Mouse (Mus musculus): ENCODE measurements around the gene Snx4.
A peak's percentile ranks its signal among the peaks of the same experiment; 100 is the strongest.

Snx4 gene

GRCm38 (mm10) chr16:33267616-33268253, 16.5 kb downstream of the Snx4 start:
- no peak for ATAC-seq (ENCODE audit: insufficient number of reproducible peaks, low FRiP score, low TSS enrichment)

GRCm38 (mm10) chr16:33271824-33272223, 20.6 kb downstream of the Snx4 start:
- no peak for ATAC-seq (ENCODE audit: insufficient number of reproducible peaks, low FRiP score, low TSS enrichment)

- ATAC-seq (ENCODE audit: insufficient number of reproducible peaks, low FRiP score, low TSS enrichment) = no peak
These were observed 31.8 kb downstream of the Snx4 start for GRCm38 (mm10) chr16:33283079-33283478.

- no peak for ATAC-seq (ENCODE audit: insufficient number of reproducible peaks, low FRiP score, low TSS enrichment)
These were observed 37.3 kb downstream of the Snx4 start for GRCm38 (mm10) chr16:33288536-33288935.

GRCm38 (mm10) chr16:33289981-33290380, 38.7 kb downstream of the Snx4 start:
- no peak for ATAC-seq (ENCODE audit: insufficient number of reproducible peaks, low FRiP score, low TSS enrichment)

GRCm38 (mm10) chr16:33292241-33292640, 41.0 kb downstream of the Snx4 start:
- ATAC-seq (ENCODE audit: insufficient number of reproducible peaks, low FRiP score, low TSS enrichment) = no peak

- no peak for ATAC-seq (ENCODE audit: insufficient number of reproducible peaks, low FRiP score, low TSS enrichment)
These were observed 43.4 kb downstream of the Snx4 start for GRCm38 (mm10) chr16:33294681-33295080.

GRCm38 (mm10) chr16:33295321-33295720, 44.1 kb downstream of the Snx4 start:
- ATAC-seq (ENCODE audit: insufficient number of reproducible peaks, low FRiP score, low TSS enrichment) = no peak

GRCm38 (mm10) chr16:33297493-33297892, 46.3 kb downstream of the Snx4 start:
- ATAC-seq (ENCODE audit: insufficient number of reproducible peaks, low FRiP score, low TSS enrichment) = no peak

- ATAC-seq (ENCODE audit: insufficient number of reproducible peaks, low FRiP score, low TSS enrichment) = peak; percentile 71; the same call in 1 of the 2 replicates
These were observed 55.4 kb downstream of the Snx4 start for GRCm38 (mm10) chr16:33306633-33307070.

GRCm38 (mm10) chr16:33307761-33308160, 56.5 kb downstream of the Snx4 start:
- no peak for ATAC-seq (ENCODE audit: insufficient number of reproducible peaks, low FRiP score, low TSS enrichment)

- no peak for ATAC-seq (ENCODE audit: insufficient number of reproducible peaks, low FRiP score, low TSS enrichment)
These were observed 57.8 kb downstream of the Snx4 start for GRCm38 (mm10) chr16:33309066-33309465.

- no peak for ATAC-seq (ENCODE audit: insufficient number of reproducible peaks, low FRiP score, low TSS enrichment)
These were observed 64.4 kb downstream of the Snx4 start for GRCm38 (mm10) chr16:33315611-33316010.

- no peak for ATAC-seq (ENCODE audit: insufficient number of reproducible peaks, low FRiP score, low TSS enrichment)
These were observed 66.4 kb downstream of the Snx4 start for GRCm38 (mm10) chr16:33317646-33318045.

- no peak for ATAC-seq (ENCODE audit: insufficient number of reproducible peaks, low FRiP score, low TSS enrichment)
These were observed 66.8 kb downstream of the Snx4 start for GRCm38 (mm10) chr16:33318059-33318458.

- ATAC-seq (ENCODE audit: insufficient number of reproducible peaks, low FRiP score, low TSS enrichment) = no peak
These were observed 74.6 kb downstream of the Snx4 start for GRCm38 (mm10) chr16:33325704-33326455.

- ATAC-seq (ENCODE audit: insufficient number of reproducible peaks, low FRiP score, low TSS enrichment) = no peak
These were observed 75.3 kb downstream of the Snx4 start for GRCm38 (mm10) chr16:33326589-33326988.

GRCm38 (mm10) chr16:33327101-33327500, 75.9 kb downstream of the Snx4 start:
- no peak for ATAC-seq (ENCODE audit: insufficient number of reproducible peaks, low FRiP score, low TSS enrichment)

- ATAC-seq (ENCODE audit: insufficient number of reproducible peaks, low FRiP score, low TSS enrichment) = no peak
These were observed 81.8 kb downstream of the Snx4 start for GRCm38 (mm10) chr16:33333015-33333414.

GRCm38 (mm10) chr16:33337177-33337576, 85.9 kb downstream of the Snx4 start:
- peak; percentile 98 for ATAC-seq (ENCODE audit: insufficient number of reproducible peaks, low FRiP score, low TSS enrichment)

GRCm38 (mm10) chr16:33337681-33338080, 86.4 kb downstream of the Snx4 start:
- ATAC-seq (ENCODE audit: insufficient number of reproducible peaks, low FRiP score, low TSS enrichment) = no peak

GRCm38 (mm10) chr16:33338492-33338891, 87.2 kb downstream of the Snx4 start:
- no peak for ATAC-seq (ENCODE audit: insufficient number of reproducible peaks, low FRiP score, low TSS enrichment)

Measured in cerebellum, adult (tissue).